Mouse (Mus musculus) hindlimb bud, embryonic 11.5 days (tissue): ENCODE results near the gene Mettl1.
"Not testable (repeated sequence)": the region's sequence is repeated elsewhere in the genome, so short reads cannot be mapped to it uniquely, and the experiment has no call there.

ENCODE experiments used
- DNase-seq: peaks from one replicate; pipeline ENCODE4 v3.0.0-alpha.2; 2012; ENCODE audit warnings: low read depth, low spot score; ENCODE audit errors: extremely low spot score

The Mettl1 gene

DNA sequence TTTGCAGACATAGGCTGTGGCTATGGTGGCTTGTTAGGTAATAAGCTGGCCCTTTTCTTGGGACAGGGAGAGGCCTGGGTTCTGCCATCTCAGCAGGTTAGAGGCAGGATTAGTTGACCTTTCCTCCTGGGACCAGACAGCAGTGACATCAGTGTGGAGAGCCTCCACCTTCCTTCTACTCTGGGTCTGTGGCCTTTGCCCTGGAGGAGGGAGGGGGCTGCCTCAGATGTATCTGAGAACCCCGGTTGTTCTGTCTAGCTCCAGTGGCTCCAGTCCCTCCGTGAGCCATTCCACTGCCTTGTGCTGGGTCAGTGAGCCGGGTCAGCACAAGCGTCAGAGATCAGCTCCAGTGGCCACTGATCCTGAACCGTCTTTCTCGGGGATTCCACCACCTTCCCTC lies 2.0 kb downstream of the Mettl1 start:
- DNase-seq, result no peak

DNA sequence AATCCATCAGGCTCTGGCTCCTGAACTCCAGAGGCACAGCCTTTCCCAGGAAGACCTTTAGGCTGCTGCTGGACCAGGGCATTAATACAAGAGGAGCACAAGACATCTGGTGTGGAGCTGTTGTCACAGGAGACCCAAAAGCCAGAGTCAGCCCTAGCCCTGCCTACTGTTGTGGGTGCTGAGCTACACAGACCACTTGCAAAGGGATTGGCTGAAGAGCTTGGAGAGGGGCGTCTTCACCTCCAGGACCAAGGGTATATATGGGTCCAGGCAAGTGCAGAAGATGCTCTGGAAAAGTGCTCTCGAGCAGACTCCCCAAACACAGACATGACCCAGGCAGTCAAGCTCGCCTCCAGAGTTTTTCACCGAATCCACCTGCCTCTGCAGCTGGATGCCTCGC lies 6.7 kb downstream of the Mettl1 start, which contains the start of gene Cyp27b1:
Gene Cyp27b1, plus strand, starts transcription at position 297 of the 400 bp plus-strand sequence.
- no peak for DNase-seq

DNA sequence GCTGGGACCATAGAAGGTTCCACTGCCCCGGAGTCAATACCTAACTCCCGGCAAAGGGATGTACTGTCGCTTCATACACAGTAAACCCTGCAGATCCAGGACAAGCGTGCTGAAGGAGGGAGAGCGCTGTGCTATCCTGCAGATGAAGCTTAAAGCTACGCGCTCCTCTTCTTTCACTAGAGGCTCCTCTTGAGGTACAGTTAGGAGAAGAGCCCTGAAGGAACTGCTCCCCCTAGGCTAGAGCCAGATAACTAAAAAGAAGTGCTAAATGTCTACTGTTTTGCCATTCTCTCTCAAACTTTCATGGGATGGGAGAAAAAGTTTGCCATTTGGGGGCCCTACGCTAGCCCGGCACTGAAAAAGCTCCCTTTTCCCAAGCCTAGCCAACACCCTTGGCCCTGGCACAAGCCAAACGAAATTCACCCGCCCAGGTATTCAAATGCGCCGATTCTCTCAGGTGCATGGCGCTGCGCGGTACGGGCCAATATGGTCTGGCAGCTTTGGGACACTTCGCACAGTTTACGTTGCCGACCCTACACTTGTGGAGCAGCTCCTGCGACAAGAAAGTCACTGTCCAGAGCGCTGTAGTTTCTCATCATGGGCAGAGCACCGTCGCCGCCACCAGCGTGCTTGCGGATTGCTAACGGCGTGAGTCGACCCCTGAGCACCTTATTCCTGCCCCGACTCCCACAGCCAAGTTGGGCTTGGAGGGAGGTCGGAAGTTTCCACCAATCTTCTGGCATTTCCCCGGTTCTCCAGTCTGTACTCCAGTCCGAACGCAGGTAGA lies 7.6 kb downstream of the Mettl1 start:
- DNase-seq, result no peak

- DNase-seq, result no peak
These were observed 8.3 kb downstream of the Mettl1 start for GRCm38 (mm10) chr10:127049395-127050118.

DNA sequence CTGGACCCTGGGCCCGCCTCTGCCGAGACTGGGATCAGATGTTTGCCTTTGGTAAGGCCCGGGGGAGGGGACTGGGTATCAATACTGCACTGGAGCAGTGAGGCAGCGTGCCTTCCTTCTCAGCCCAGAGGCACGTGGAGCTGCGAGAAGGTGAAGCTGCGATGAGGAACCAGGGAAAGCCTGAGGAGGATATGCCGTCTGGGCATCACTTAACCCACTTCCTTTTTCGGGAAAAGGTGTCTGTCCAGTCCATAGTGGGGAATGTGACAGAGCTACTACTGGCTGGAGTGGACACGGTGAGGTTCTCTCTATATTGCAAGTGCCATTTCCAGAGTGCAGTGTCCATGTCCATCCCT lies 8.9 kb downstream of the Mettl1 start:
- no peak for DNase-seq

DNA sequence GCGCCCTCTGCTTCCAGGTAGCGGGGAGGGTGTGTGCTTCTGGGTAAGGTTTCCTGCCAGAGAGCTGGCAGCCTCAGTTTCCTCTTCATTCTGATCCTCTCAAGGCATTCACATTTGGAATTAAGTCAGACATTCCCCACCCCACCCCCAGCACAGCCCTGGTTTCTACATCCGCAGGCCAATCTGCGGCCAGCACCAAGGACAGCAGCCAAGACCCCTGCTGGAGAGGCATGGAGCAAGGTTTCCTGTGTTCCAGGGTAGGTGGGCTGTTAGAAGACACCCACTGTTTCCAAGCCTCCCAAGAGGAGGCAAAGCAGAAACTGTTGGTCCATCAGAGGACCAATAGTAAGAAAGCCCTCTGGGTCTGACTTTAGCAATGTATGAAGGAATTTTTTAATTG lies 13.4 kb downstream of the Mettl1 start:
- no peak for DNase-seq

DNA sequence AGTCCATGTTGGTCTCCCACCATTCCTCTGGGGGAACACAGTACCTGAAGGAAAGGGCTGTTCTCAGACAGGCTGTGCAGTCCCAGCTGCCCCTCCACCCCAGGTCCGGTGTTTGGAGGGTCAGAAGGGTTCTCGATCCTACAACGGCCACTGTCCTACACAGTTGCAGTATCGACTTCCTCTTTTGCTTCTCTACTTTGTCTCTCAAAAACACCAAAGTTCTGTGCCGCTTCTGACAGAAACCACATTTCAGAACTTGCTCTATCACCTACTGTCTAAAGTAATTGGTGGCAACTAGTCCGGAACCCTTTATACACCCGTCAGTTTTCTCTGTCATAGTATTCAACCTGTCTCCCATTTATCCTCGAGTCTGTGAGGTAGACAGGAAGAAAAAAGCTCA lies 14.2 kb downstream of the Mettl1 start:
- no peak for DNase-seq

GRCm38 (mm10) chr10:127056490-127056889 lies 15.3 kb downstream of the Mettl1 start:
- no peak for DNase-seq

DNA sequence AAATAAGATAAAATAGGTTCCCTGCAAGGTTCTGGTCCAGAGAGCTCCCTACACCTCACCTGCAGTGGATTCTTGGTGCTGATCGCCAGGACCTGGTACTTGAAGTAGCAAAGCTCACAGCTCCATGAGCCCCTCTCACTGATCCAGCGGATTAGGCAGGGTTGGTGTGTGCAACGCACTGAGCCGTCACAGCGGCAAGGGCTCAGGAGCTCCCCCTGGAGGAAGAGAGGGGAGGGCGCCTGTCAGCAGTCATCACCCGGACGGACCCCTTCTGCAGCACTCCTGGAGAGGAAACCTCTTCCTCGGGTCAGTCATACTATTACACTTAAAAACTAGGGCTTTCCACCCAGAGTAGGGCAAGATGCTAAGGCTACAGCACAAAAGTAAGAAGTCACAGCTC lies 16.9 kb downstream of the Mettl1 start:
- DNase-seq, result no peak

GRCm38 (mm10) chr10:127058708-127059107 lies 17.5 kb downstream of the Mettl1 start:
- DNase-seq, result no peak

DNA sequence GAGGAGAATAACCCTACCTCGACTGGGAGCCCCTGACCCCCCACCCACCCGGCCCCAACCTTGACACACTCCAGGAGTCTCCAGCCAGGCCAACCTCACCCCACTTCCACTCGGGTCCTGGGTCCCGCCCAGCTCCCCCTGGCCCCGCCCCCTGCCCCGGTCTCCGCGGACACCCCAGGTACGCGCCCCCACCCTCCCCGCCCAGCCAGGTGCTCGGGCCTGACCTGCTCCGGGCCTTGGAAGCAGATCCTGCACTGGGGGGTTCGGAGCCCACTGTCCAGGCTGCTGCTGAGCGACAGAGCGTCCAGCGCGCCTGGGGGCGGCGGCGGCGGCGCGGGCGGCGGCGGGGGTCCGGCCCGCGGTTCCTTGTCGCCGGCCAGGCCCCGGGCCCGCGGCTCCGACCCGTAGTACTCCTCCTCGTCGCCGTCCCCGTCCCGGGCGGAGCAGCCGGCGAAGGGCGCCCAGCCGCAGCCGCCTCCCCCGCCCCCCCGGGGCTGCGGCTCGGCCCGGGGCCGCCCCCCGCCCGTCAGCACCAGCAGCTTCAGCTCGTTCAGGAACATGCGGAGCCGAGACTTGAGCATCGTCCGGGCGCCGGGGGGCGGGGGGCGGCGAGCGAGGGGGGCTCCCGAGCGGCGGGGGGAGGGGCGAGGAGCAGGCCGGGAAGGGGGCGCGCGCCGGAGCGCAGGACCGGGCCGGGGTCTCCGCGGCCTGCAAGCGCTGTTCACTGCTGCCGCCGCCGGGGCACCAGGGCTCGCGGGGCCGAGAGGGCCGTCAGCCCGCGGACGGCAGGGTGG lies 18.2 kb downstream of the Mettl1 start:
- DNase-seq, result no peak

DNA sequence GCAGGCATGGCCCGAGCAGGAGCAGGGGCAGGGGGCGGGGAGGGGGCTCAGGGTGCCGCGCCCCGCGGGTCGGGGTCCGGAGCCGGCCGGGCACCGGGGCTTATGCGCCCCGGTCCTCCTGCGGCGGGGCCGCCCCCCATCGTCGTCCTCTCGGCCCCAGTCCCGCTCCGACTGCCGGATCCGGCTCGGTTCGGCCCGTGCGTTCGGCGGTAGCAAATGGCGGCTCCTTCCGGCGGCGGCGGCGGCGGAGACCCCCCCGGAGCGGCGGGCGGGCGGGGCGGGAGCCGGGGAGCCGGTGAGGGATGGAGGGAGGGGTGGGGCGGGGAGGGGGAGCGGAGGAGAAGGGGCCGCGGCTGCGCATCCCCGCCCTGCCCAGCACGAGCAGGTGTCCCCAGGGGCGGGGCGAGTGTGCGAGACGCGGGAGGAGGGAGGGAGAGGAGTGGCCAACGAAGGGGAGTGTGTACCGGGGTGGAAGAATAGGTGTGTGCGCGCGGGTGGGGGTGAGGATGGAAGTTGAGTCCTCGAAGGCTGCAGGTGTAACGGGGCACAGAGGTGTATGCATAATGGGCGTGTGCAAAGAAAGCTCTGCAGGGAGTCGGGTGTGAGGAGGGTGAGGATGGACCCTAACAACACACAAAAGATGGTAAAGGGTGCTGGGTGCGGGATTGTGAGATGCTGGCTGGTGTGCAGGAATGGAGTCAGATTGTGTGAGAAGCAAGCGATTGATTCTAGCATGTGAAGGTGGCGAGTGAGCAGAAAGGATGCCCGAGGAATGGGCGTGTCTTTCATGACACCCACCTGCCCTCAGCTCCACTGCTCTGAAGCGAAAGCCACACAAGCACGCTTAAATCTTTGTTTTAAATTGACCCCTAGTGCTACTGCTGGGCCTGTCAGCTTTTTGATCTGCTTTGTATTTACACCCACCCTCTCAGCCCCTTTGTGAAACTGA lies 19.0 kb downstream of the Mettl1 start, which contains the start of gene March9:
Gene March9, minus strand, starts transcription at position 217 of the 949 bp plus-strand sequence.
- DNase-seq, result no peak

GRCm38 (mm10) chr10:127061085-127061484 lies 19.9 kb downstream of the Mettl1 start:
- no peak for DNase-seq

DNA sequence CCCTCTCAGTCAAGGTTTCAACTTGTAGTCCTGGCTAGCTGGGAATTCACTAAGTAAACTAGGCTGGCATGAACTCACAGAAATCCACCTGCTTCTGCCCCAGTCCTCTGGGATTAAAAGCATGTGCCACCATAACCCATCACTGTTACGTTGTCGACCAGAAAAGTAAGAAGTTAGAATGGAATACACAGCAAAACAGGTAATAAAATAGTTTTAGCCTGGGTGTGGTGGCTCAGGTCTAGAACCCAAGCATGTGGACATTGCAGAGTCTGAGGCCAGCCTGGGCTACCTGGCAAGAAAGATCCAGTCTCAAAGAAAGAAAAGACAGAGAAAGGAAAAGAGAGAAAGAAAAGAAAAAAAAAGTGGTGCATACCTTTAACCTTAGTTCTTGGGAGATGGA lies 20.3 kb downstream of the Mettl1 start:
- no peak for DNase-seq

DNA sequence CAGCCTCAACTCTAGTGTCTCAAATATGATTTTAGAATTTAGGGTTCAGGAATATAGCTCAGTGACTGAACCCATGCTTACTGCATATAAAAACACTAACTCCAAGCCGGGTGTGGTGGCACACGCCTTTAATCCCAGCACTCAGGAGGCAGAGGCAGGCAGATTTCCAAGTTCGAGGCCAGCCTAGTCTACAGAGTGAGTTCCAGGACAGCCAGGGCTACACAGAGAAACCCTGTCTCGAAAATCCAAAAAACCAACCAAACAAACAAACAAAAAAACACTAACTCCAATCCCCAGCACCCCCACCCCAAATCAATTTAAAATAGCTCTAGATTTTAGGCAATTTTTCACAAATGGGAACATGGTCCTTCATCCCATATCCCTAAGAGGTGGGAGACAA lies 20.9 kb downstream of the Mettl1 start:
- DNase-seq, result not testable (repeated sequence)

DNA sequence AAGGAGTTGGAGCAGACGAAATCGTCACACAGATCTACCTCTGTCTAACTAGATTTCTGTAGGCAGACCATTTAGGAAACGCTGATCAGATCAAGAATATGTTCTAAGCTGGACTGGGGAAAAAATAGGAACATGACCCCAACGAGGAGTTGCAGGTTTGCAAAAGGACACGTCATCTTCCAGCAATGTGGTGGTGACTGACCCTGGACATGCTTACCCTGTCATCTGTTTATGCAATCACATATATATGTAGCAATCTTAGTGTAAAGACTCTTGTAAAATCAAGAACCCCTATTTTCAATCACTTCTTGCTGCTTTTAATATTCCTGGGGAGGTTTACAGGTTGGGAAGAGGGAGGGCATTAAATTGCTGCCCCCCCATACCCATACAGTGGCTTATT lies 21.3 kb downstream of the Mettl1 start:
- no peak for DNase-seq

DNA sequence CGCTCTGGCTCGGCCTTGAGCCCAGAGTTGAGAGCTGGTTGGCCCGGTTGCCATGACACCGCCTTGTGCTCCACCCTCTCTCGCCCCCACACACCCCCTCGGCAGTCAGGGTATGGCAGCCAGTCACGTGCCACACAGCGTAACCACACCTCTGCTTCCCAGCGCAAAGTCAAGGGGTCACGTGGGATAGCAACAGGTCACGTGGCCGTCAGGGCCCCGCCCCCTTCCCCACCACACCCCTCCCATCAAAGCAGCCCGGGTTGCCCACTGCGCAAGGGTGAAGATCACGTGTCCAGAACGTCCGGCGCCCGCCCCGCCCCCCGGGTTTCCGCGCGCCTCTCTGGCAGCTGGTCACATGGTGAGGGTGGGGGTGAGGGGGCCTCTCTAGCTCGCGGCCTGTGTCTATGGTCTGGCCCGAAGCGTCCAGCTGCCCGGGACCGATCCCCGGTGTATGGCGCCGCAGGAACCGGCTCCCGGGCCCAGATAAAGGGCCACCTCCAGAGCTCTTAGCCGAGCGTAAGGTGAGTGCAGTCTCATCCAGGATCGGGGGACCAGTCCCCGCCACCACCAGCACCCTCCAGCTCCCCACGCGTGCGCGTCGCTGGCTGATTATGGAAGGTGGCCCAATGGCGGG lies 22.1 kb downstream of the Mettl1 start, which contains the start of gene Cdk4:
Gene Cdk4, plus strand, starts transcription at position 296 of the 634 bp plus-strand sequence.
- DNase-seq, result peak; percentile 95

GRCm38 (mm10) chr10:127063913-127064870 lies 23.0 kb downstream of the Mettl1 start:
- DNase-seq, result no peak

GRCm38 (mm10) chr10:127065981-127066380 lies 24.8 kb downstream of the Mettl1 start:
- DNase-seq, result no peak
